Mouse (Mus musculus): ENCODE results near the gene Rnf207. TPM values are rescaled to one million over a fixed set of nuclear protein-coding genes. Genes with fewer than 3 reads are reported as not detected.

Rnf207 gene
- total RNA-seq, 1 experiment from 2014 or later = not detected

DNA sequence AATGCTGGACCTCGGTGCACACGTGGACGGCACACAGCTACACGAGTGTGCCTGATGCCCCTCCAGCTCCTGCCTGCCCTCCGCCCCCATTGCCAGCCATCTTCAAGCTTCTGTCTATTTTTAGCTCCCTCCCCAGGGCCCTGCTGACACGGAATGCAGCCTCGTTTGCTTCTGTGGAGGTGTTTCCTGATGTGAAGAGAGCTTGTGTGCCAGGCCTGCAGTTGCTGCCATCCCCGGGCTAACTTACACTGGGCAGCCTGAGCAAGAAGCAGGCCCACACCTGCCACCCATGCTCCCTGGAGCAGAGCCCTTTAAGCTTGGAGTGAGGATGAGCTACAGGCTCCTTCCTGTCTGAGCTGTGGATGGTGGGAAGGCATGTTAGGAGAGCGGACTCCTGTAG lies 56.6 kb downstream of the Rnf207 start:
- no peak for ATAC-seq (replicated peaks; ENCODE audit: insufficient number of reproducible peaks, low FRiP score, low TSS enrichment, poor library complexity, severe bottlenecking)

DNA sequence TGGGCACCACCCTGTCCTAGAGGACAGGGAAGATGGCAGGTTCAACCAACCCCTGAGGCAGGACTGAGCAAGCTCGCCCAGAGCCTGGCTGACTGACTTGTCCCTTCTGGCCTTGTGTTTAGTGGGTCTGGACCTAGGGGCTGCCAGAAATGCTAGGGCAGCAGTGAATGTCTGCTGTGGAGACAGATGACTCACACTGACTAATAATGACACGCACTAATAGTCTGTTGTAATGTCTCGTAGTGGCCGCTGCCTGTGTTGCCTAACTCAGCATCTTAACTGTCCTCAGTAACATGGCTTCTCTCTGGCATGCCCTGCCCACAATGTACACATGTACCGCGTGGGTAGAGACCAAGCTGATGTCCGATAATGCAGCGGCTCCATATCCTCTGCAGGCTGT lies 58.3 kb downstream of the Rnf207 start:
- no peak for ATAC-seq (replicated peaks; ENCODE audit: insufficient number of reproducible peaks, low FRiP score, low TSS enrichment, poor library complexity, severe bottlenecking)

DNA sequence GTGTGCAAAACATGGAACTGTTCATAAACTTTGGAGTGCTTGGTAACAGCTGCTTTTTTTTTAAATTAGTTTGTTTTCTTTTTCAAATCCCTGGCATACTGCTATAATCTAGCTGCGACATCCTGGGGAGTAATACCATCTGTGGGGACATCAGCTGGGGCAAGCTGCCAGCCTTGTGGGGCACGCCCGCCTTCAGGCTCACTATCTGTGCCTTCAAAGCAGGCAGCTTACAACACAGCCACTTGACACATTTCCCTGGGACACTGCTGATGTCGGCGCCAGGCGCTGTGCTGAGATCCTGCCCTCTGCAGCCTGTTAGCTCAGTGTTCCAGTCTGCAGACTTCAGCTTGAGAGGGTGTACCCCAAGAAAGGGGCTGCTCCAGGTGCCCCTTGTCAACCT lies 61.7 kb downstream of the Rnf207 start:
- ATAC-seq (replicated peaks; ENCODE audit: insufficient number of reproducible peaks, low FRiP score, low TSS enrichment, poor library complexity, severe bottlenecking) = no peak

Other genes with a start within 250 kb of the Rnf207 start
- 2.5 to 8.2 TPM (median 5.6 TPM) in 3 replicates for gene Plekhg5, start 246.5 kb downstream of the Rnf207 start, total RNA-seq (2017)
- 1.3 to 4.7 TPM in 2 of 3 replicates, not detected in the other for gene Tnfrsf25, start 203.1 kb downstream of the Rnf207 start, total RNA-seq (2017)
- 0.53 to 2.0 TPM (median 0.78 TPM) in 3 replicates for gene Espn, start 166.6 kb downstream of the Rnf207 start, total RNA-seq (2017)
- not detected in 3 replicates for gene Hes2, start 160.1 kb downstream of the Rnf207 start, total RNA-seq (2017)
- gene Acot7, start 140.9 kb downstream of the Rnf207 start, total RNA-seq (2017) = 18.1 to 62.4 TPM (median 30.9 TPM) in 3 replicates
- gene Gpr153, start 44.8 kb downstream of the Rnf207 start, total RNA-seq (2017) = 0.39 to 0.86 TPM in 2 of 3 replicates, not detected in the other
- gene Hes3, start 27.3 kb downstream of the Rnf207 start, total RNA-seq (2017) = not detected in 3 replicates
- 10.5 to 18.2 TPM (median 14.9 TPM) in 3 replicates for gene Icmt, start 21.8 kb downstream of the Rnf207 start, total RNA-seq (2017)
- 1,335 to 1,418 TPM (median 1,365 TPM) in 3 replicates for gene Rpl22, start 6.7 kb upstream of the Rnf207 start, total RNA-seq (2017)
- 0.10 to 0.39 TPM in 2 of 3 replicates, not detected in the other for gene Chd5, start 19.7 kb upstream of the Rnf207 start, total RNA-seq (2017)
- 0.19 TPM in 1 of 3 replicates, not detected in the others for gene Nphp4, start 157.7 kb upstream of the Rnf207 start, total RNA-seq (2017)
- 75.3 to 156 TPM (median 133 TPM) in 3 replicates for gene Kcnab2, start 158.9 kb upstream of the Rnf207 start, total RNA-seq (2017)